Mouse (Mus musculus) 3T3-L1 (cell line): ENCODE results near the gene Hspa1l.

ENCODE experiments used
- DNase-seq: peaks from one replicate; pipeline ENCODE4 v3.0.0-alpha.2; 2015; ENCODE audit warnings: low read depth, low spot score

Gene Hspa1l

DNA sequence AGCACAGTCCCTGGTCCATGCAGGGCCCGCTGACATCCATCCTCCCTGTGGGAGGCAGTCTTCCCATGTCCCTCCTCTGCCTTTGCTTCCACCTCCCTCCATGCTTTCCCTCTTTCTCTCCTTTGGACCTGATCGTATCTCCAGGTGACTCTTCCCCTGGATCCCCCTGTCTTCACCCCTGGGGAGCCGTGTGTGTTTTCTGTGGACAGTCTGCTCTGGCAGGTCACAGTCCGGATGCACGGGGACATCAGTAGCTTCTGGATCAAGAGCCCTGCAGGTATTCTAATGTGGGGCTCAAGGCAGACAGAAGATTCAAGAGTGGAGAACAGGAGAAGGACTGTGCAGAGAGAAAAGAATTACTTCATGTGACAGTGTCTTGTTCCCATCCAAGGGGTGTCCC lies 50.7 kb downstream of the Hspa1l start:
- DNase-seq = no peak

DNA sequence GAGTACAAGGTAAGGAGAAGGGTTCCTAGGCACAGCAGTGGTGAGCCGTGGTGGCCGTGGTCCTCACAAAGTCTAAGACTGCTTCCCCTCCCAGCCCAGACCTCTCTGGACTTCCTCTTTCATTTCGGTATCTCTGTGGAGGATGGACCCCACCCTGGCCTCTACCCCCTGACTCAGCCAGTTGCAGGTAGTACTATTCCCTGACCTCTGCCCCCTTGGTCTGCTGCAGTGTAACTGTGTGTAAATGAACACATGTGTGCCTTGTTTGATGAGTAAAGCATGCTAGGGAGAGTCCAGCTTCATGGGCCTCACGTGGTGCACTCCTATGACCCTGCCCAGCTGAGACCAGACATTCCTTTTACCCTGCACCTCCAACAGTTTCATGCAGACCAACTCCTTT lies 51.3 kb downstream of the Hspa1l start:
- DNase-seq = no peak

DNA sequence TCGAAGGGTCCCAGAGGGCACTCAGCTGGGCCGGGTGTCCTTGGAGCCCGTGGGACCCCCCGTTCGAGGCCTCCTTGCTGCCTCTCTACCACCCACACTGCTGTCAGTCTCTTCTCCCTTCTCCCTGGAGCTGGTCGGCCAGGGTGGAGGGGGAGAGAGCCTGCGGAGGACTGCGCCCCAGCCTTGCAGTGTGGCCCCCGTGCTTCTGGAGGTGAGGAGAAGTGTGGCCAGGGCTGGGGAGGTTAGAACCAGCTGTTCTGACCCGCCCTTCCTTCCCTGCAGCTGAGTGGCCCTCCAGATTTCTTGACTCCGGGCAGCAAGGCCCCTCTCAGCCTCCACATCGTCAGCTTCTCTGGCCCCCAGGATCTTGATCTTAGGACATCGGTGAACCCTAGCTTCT lies 51.8 kb downstream of the Hspa1l start:
- no peak for DNase-seq

DNA sequence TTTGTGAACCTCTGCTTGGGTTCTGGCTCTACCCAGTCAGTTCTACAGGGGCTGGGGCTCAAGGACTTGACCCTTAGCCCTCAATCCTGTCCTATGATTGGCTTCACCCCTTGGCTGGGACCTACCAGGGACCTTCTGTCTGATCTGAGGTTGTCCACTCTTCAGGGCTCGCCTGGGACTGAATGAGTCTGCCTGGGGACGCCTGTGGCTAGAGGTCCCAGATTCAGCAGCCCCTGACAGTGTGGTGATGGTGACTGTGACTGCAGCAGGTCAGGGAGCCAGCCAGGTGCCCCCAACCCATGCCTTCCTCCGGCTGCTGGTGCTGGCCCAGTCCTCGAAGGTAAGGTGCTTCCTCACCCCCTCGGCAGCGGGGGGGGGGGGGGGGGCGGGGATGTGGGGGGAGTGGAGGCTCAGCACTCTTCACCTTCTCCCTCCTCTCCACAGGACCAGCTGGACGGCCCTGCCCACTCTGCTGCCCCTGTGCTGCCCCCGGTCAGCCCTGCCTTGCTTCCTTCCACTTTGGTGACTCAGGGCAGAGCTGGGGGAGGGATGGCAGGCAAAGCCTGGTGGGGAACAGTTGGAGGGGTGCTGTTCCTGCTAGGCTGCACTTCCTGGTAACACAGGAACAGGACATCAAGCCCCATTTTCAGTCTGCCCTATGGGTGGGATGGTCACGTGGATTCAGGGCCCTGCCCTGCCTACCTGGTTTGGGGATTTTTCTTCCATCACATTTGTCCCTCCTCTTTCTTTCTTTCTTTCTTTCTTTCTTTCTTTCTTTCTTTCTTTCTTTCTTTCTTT lies 52.4 kb downstream of the Hspa1l start:
- DNase-seq = no peak

DNA sequence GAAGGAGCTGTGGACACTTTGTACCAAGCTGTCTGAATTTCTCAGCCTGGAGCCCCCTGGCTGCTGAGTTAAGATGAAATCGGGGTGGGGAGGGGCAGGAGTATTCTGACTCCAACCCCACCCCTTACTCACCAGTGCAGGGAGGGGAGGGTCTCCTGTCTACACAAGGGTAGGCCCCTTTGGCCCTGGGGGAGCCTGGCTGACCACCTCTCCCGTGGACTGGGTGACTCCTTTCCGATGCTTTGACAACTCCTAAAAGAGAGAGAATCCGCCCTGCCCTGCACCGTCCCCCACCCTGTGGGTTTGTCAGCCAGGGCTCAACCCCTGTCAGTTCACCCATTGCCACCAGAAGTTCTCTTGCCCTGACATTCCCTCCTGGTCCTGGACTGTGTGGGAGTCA lies 53.7 kb downstream of the Hspa1l start:
- DNase-seq = no peak

DNA sequence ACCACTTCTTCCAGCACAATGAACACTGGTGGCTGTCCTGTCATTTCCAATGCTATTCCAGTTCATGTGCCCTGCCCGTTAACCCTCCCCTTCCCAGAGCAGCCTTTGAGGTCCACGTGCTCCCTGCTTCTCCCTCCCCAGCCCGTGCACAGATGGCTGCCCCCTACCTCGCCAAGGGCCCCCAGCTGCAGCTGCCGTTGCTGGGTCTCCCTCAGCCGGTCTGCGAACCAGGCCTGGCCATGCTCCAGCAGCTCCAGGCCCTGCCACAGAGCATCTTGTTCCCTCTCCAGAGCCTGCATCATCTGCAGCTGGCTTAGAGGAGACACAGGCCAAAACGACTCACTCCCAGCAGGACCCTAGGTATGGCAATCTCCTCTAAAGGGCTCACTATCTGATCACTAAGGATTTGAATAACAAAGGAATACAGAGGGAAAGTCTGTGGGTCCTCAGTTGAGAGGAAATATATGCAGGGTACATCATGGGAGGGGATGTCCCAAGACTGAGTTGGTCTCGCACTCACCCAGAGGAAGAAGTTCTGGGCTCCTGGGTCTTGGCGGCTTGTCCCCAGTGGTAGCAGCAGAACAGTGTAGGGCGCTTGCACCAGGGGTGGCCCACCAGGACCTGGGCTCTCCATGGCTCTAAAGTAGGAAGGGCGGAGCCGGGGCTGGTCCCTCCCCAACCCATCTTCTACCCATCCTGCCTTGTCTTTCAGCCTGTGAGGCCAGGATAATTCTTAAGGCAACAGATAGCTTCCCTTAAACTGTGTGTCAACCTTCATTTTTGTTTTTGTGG lies 55.0 kb downstream of the Hspa1l start, which contains the start of gene Sapcd1:
TSS of gene Sapcd1 (minus strand) at position 740 of the 792 bp plus-strand sequence.
- DNase-seq = no peak

DNA sequence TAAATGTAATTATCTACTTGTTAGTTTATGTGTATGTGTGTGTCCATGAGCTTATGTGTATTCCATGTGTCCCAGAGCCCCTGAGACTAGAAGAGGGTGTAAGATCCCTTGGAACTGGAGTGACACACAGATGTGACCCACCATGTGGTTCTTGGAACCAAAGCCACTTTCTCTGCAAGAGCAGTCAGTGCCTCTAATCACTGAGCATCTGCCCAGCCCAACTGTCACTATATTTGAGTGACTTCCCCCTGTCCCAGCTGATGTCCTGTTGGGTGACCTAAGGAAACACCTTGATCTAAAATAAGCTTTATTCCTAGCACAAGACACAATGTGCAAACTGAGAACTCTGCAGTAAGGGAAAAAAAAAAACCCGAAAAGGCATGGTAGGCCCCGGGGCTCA lies 55.8 kb downstream of the Hspa1l start:
- DNase-seq = no peak
